Mouse (Mus musculus): ENCODE measurements at regions not wholly inside any gene's neighbourhood (a gene's known extent, or its start where the extent isn't known, plus 50 kb on each side); places are given as distances from the start of the nearest gene placed in this dataset.

- DNase-seq = no peak
- H3K27ac ChIP-seq = no peak overlapping the region
- H3K27me3 ChIP-seq (ENCODE audit: control insufficient read depth, insufficient read depth, low read length) = no peaks in the 10 kb centered on the region
- H3K4me3 ChIP-seq = no peak overlapping the region
- WGBS = 57% methylated on average over 15 of the region's 15 CpGs
- TF ChIP-seq EP300 (IDR thresholded peaks at IDR 0.05; ENCODE audit: insufficient read depth, low read depth, low read length) (no peak), CTCF (IDR thresholded peaks at IDR 0.05) (no peak), POLR2A (IDR thresholded peaks at IDR 0.05; ENCODE audit: insufficient read depth, low read depth, low read length) (no peak)
- H3K79me2 ChIP-seq (replicated peaks; ENCODE audit: control insufficient read depth, insufficient read depth, low read length) = no peaks in the 10 kb centered on the region
- no peaks in the 10 kb centered on the region for H3K36me3 ChIP-seq (ENCODE audit: control insufficient read depth, insufficient read depth, low read length)
- intact Hi-C loops (cut with DNase I) = no loop called here
- H3K4me1 ChIP-seq (ENCODE audit: control insufficient read depth, insufficient read depth, low read length) = no peaks in the 10 kb centered on the region
- H3K9ac ChIP-seq (ENCODE audit: low read depth, low read length) = no peak overlapping the region
Measured at GRCm38 (mm10) chr15:36691002-36691652, 316.4 kb downstream of the Zfp706 start.

GRCm38 (mm10) chr15:36689881-36690280 lies 317.7 kb downstream of the Zfp706 start:
- no peak for TF ChIP-seq EP300 (IDR thresholded peaks at IDR 0.05; ENCODE audit: insufficient read depth, low read depth, low read length)
- no peak for TF ChIP-seq POLR2A (IDR thresholded peaks at IDR 0.05; ENCODE audit: insufficient read depth, low read depth, low read length)
- no peak for TF ChIP-seq CTCF (IDR thresholded peaks at IDR 0.05)
- Histone ChIP-seq H3K9ac (ENCODE audit: low read depth, low read length) (no peak overlapping the region), H3K27me3 (ENCODE audit: control insufficient read depth, insufficient read depth, low read length) (no peaks in the 10 kb centered on the region), H3K27ac (no peak overlapping the region), H3K4me3 (no peak overlapping the region), H3K79me2 (replicated peaks; ENCODE audit: control insufficient read depth, insufficient read depth, low read length) (no peaks in the 10 kb centered on the region), H3K36me3 (ENCODE audit: control insufficient read depth, insufficient read depth, low read length) (no peaks in the 10 kb centered on the region), H3K4me1 (ENCODE audit: control insufficient read depth, insufficient read depth, low read length) (no peaks in the 10 kb centered on the region)
- 74% methylated on average over 7 of the region's 7 CpGs for WGBS
- intact Hi-C loops (cut with DNase I) = no loop called here
- no peak for DNase-seq

GRCm38 (mm10) chr15:36689301-36689700 lies 318.3 kb downstream of the Zfp706 start:
- WGBS = 79% methylated on average over 3 of the region's 3 CpGs
- Histone ChIP-seq H3K4me3 (no peak overlapping the region), H3K36me3 (ENCODE audit: control insufficient read depth, insufficient read depth, low read length) (no peaks in the 10 kb centered on the region), H3K4me1 (ENCODE audit: control insufficient read depth, insufficient read depth, low read length) (no peaks in the 10 kb centered on the region), H3K27ac (no peak overlapping the region), H3K79me2 (replicated peaks; ENCODE audit: control insufficient read depth, insufficient read depth, low read length) (no peaks in the 10 kb centered on the region), H3K27me3 (ENCODE audit: control insufficient read depth, insufficient read depth, low read length) (no peaks in the 10 kb centered on the region), H3K9ac (ENCODE audit: low read depth, low read length) (no peak overlapping the region)
- TF ChIP-seq POLR2A (IDR thresholded peaks at IDR 0.05; ENCODE audit: insufficient read depth, low read depth, low read length) = no peak
- TF ChIP-seq EP300 (IDR thresholded peaks at IDR 0.05; ENCODE audit: insufficient read depth, low read depth, low read length) = no peak
- TF ChIP-seq CTCF (IDR thresholded peaks at IDR 0.05) = no peak
- intact Hi-C loops (cut with DNase I) = no loop called here
- no peak for DNase-seq

GRCm38 (mm10) chr15:36688051-36688754 lies 319.4 kb downstream of the Zfp706 start:
- Histone ChIP-seq H3K27ac (no peak overlapping the region), H3K36me3 (ENCODE audit: control insufficient read depth, insufficient read depth, low read length) (no peaks in the 10 kb centered on the region), H3K4me1 (ENCODE audit: control insufficient read depth, insufficient read depth, low read length) (no peaks in the 10 kb centered on the region), H3K9ac (ENCODE audit: low read depth, low read length) (no peak overlapping the region), H3K79me2 (replicated peaks; ENCODE audit: control insufficient read depth, insufficient read depth, low read length) (no peaks in the 10 kb centered on the region), H3K4me3 (no peak overlapping the region), H3K27me3 (ENCODE audit: control insufficient read depth, insufficient read depth, low read length) (no peaks in the 10 kb centered on the region)
- TF ChIP-seq CTCF (IDR thresholded peaks at IDR 0.05) (no peak), EP300 (IDR thresholded peaks at IDR 0.05; ENCODE audit: insufficient read depth, low read depth, low read length) (no peak), POLR2A (IDR thresholded peaks at IDR 0.05; ENCODE audit: insufficient read depth, low read depth, low read length) (no peak)
- WGBS = 15% methylated on average over 17 of the region's 17 CpGs
- intact Hi-C loops (cut with DNase I) = no loop called here
- no peak for DNase-seq

- 74% methylated on average over 7 of the region's 7 CpGs for WGBS
- TF ChIP-seq EP300 (IDR thresholded peaks at IDR 0.05; ENCODE audit: insufficient read depth, low read depth, low read length) (no peak), POLR2A (IDR thresholded peaks at IDR 0.05; ENCODE audit: insufficient read depth, low read depth, low read length) (no peak), CTCF (IDR thresholded peaks at IDR 0.05) (no peak)
- no peak overlapping the region for H3K9ac ChIP-seq (ENCODE audit: low read depth, low read length)
- no peak overlapping the region for H3K27ac ChIP-seq
- no peaks in the 10 kb centered on the region for H3K36me3 ChIP-seq (ENCODE audit: control insufficient read depth, insufficient read depth, low read length)
- H3K4me1 ChIP-seq (ENCODE audit: control insufficient read depth, insufficient read depth, low read length) = no peaks in the 10 kb centered on the region; the same call in 1 of the 2 replicates
- H3K4me3 ChIP-seq = no peak overlapping the region
- intact Hi-C loops (cut with DNase I) = no loop called here
- DNase-seq = no peak
- H3K79me2 ChIP-seq (replicated peaks; ENCODE audit: control insufficient read depth, insufficient read depth, low read length) = no peaks in the 10 kb centered on the region
- H3K27me3 ChIP-seq (ENCODE audit: control insufficient read depth, insufficient read depth, low read length) = no peaks in the 10 kb centered on the region
Measured at GRCm38 (mm10) chr15:36684684-36685083, 322.9 kb downstream of the Zfp706 start.

- 42% methylated on average over 6 of the region's 6 CpGs for WGBS
Measured at GRCm38 (mm10) chr15:36682832-36683231, 324.7 kb downstream of the Zfp706 start.

More at GRCm38 (mm10) chr15:36682832-36683231, 324.7 kb downstream of the Zfp706 start:
- H3K36me3 ChIP-seq (ENCODE audit: control insufficient read depth, insufficient read depth, low read length) = no peaks in the 10 kb centered on the region
- no peak overlapping the region for H3K4me3 ChIP-seq
- H3K79me2 ChIP-seq (replicated peaks; ENCODE audit: control insufficient read depth, insufficient read depth, low read length) = no peaks in the 10 kb centered on the region
- no peak for DNase-seq
- H3K9ac ChIP-seq (ENCODE audit: low read depth, low read length) = no peak overlapping the region
- H3K4me1 ChIP-seq (ENCODE audit: control insufficient read depth, insufficient read depth, low read length) = no peaks in the 10 kb centered on the region; the same call in 1 of the 2 replicates
- no peak overlapping the region for H3K27ac ChIP-seq
- intact Hi-C loops (cut with DNase I) = no loop called here
- H3K27me3 ChIP-seq (ENCODE audit: control insufficient read depth, insufficient read depth, low read length) = no peaks in the 10 kb centered on the region
- TF ChIP-seq EP300 (IDR thresholded peaks at IDR 0.05; ENCODE audit: insufficient read depth, low read depth, low read length) = no peak
- TF ChIP-seq POLR2A (IDR thresholded peaks at IDR 0.05; ENCODE audit: insufficient read depth, low read depth, low read length) = no peak
- TF ChIP-seq CTCF (IDR thresholded peaks at IDR 0.05) = no peak

Data from heart, adult 2 months (tissue).